Mouse (Mus musculus): Measurements from ENCODE around the gene Lhb. TPM values are rescaled to one million over a fixed set of nuclear protein-coding genes. Genes with fewer than 3 reads are reported as not detected.

The Lhb gene
- total RNA-seq, 2 experiments from 2014 or later = not detected

- intact Hi-C loops (cut with DNase I) = no loop called here
- DNase-seq = peak; percentile 64
Measured at GRCm38 (mm10) chr7:45470869-45471268, 50.2 kb downstream of the Lhb start.

Small RNA genes lying within 50 kb of the gene (microRNA-seq; reads per million reads assigned to microRNA genes)
- not detected for gene Gm22133

Other genes with a start within 250 kb of the Lhb start
- gene Gfy, start 241.3 kb upstream of the Lhb start, total RNA-seq (2021) = under 1 TPM in 1 of 2 experiments, not detected in 1; 0.38 TPM
- gene Pth2, start 239.8 kb upstream of the Lhb start, total RNA-seq (2021) = not detected
- gene Ccdc155, start 215.9 kb upstream of the Lhb start, total RNA-seq (2021) = 1 to 10 TPM; 1.1 to 1.9 TPM
- gene Dkkl1, start 208.7 kb upstream of the Lhb start, total RNA-seq (2021) = 10 to 100 TPM; 14.5 to 18.3 TPM
- gene Tead2, start 205.1 kb upstream of the Lhb start, total RNA-seq (2021) = 10 to 100 TPM; 15.1 to 17.6 TPM
- 1 to 10 TPM; 2.5 to 2.6 TPM for gene Cd37, start 181.7 kb upstream of the Lhb start, total RNA-seq (2021)
- gene Slc6a16, start 179.7 kb upstream of the Lhb start, total RNA-seq (2021) = 1 to 10 TPM; 1.2 to 1.8 TPM
- gene Slc6a21, start 143.3 kb upstream of the Lhb start, total RNA-seq (2021) = not detected
- gene Trpm4, start 87.0 kb upstream of the Lhb start, total RNA-seq (2021) = 10 to 100 TPM; 32.1 to 33.8 TPM
- gene Hrc, start 85.5 kb upstream of the Lhb start, total RNA-seq (2021) = under 1 TPM; 0.36 to 0.38 TPM
- 100 to 1,000 TPM; 106 to 108 TPM for gene Ppfia3, start 53.8 kb upstream of the Lhb start, total RNA-seq (2021)
- gene Lin7b, start 50.2 kb upstream of the Lhb start, total RNA-seq (2021) = 10 to 100 TPM; 60.4 to 68.3 TPM
- 100 to 1,000 TPM; 453 to 460 TPM for gene Snrnp70, start 25.1 kb upstream of the Lhb start, total RNA-seq (2021)
- under 1 TPM in 1 of 2 experiments, not detected in 1; 0.16 TPM for gene Kcna7, start 15.2 kb upstream of the Lhb start, total RNA-seq (2021)
- under 1 TPM in 1 of 2 experiments, not detected in 1; 0.30 TPM for gene Ntf5, start 7.1 kb upstream of the Lhb start, total RNA-seq (2021)
- 10 to 100 TPM; 17.8 to 18.7 TPM for gene Gys1, start 14.0 kb downstream of the Lhb start, total RNA-seq (2021)
- gene Ruvbl2, start 17.3 kb downstream of the Lhb start, total RNA-seq (2021) = 10 to 100 TPM; 54.2 to 60.3 TPM
- 100 to 1,000 TPM; 708 to 725 TPM for gene Ftl1, start 39.1 kb downstream of the Lhb start, total RNA-seq (2021)
- gene Bax, start 46.1 kb downstream of the Lhb start, total RNA-seq (2021) = 100 to 1,000 TPM; 116 to 119 TPM
- under 1 TPM; 0.22 to 0.24 TPM for gene Tulp2, start 61.1 kb downstream of the Lhb start, total RNA-seq (2021)
- gene Gm45808, start 66.0 kb downstream of the Lhb start, total RNA-seq (2021) = not detected
- gene Dhdh, start 68.0 kb downstream of the Lhb start, total RNA-seq (2021) = 1 to 10 TPM; 2.6 to 3.2 TPM
- gene Nucb1, start 89.6 kb downstream of the Lhb start, total RNA-seq (2021) = 100 to 1,000 TPM; 110 to 116 TPM
- 10 to 100 TPM; 19.0 to 24.6 TPM for gene Ppp1r15a, start 105.4 kb downstream of the Lhb start, total RNA-seq (2021)
- 1 to 10 TPM in 1 of 2 experiments, under 1 TPM in 1; 0.90 to 2.7 TPM for gene Plekha4, start 105.5 kb downstream of the Lhb start, total RNA-seq (2021)
- gene Hsd17b14, start 134.1 kb downstream of the Lhb start, total RNA-seq (2021) = not detected
- 10 to 100 TPM; 22.9 to 25.3 TPM for gene Bcat2, start 149.3 kb downstream of the Lhb start, total RNA-seq (2021)
- gene Fgf21, start 194.7 kb downstream of the Lhb start, total RNA-seq (2021) = not detected
- under 1 TPM in 1 of 2 experiments, not detected in 1; 0.14 TPM for gene Fut1, start 196.5 kb downstream of the Lhb start, total RNA-seq (2021)
- gene Izumo1, start 201.0 kb downstream of the Lhb start, total RNA-seq (2021) = under 1 TPM in 1 of 2 experiments, not detected in 1; 0.20 TPM
- gene Rasip1, start 206.7 kb downstream of the Lhb start, total RNA-seq (2021) = 10 to 100 TPM; 23.5 to 25.1 TPM
- gene Mamstr, start 219.2 kb downstream of the Lhb start, total RNA-seq (2021) = 1 to 10 TPM; 1.7 to 2.6 TPM
- gene Fut2, start 245.6 kb downstream of the Lhb start, total RNA-seq (2021) = not detected